Mouse (Mus musculus) MEL (cell line): ENCODE data around the gene Bbs9. TPM values are rescaled to one million over a fixed set of nuclear protein-coding genes. Genes with fewer than 3 reads are reported as not detected.

Experiments
- DNase-seq: peaks from one replicate; pipeline ENCODE4 v3.0.0; 2011; ENCODE audit warnings: low read depth, low spot score
- H3K27ac ChIP-seq: 2 replicates; pipeline ENCODE4 v1.5.1; 2012; ENCODE audit warnings: low read depth, mild to moderate bottlenecking, control low read depth, low read length, moderate library complexity; ENCODE audit not compliant: control insufficient read depth
- H3K27me3 ChIP-seq, 2 experiments: fragments of 150-350 bp in 1 of 2; sonication (generic) in 1 of 2; 2 replicates each; pipeline ENCODE4 v1.6.1; 2012; ENCODE audit warnings: low read length in 2 of 2, mild to moderate bottlenecking in 2 of 2, improper control_type of control experiment in 1 of 2, moderate library complexity in 1 of 2; ENCODE audit not compliant: insufficient read depth in 2 of 2, control insufficient read depth in 1 of 2
- H3K36me3 ChIP-seq, 2 experiments: 2 replicates each; pipeline ENCODE4 v1.6.1; 2012 to 2014; ENCODE audit warnings: low read length in 2 of 2, improper control_type of control experiment in 1 of 2, inconsistent platforms in 1 of 2, mild to moderate bottlenecking in 1 of 2; ENCODE audit not compliant: insufficient read depth in 2 of 2, control insufficient read depth in 1 of 2
- H3K4me1 ChIP-seq, 2 experiments: fragments of 150-350 bp in 1 of 2; sonication (generic) in 1 of 2; 2 replicates each; pipeline ENCODE4 v1.6.1; 2012; ENCODE audit warnings: low read length in 2 of 2, improper control_type of control experiment in 1 of 2, mild to moderate bottlenecking in 1 of 2; ENCODE audit not compliant: insufficient read depth in 2 of 2, control insufficient read depth in 1 of 2
- H3K4me3 ChIP-seq, 2 experiments: fragments of 150-350 bp in 1 of 2; sonication (generic) in 1 of 2; 2 replicates each; pipeline ENCODE4 v1.5.1; 2012; ENCODE audit warnings: low read depth in 2 of 2, low read length in 2 of 2, mild to moderate bottlenecking in 2 of 2, moderate library complexity in 2 of 2, control low read depth in 1 of 2, improper control_type of control experiment in 1 of 2; ENCODE audit not compliant: control insufficient read depth in 1 of 2, insufficient read depth in 1 of 2
- H3K79me2 ChIP-seq: 2 replicates; pipeline ENCODE4 v1.6.1; 2012; ENCODE audit warnings: mild to moderate bottlenecking, low read length, moderate library complexity; ENCODE audit not compliant: control insufficient read depth, poor library complexity, insufficient read depth
- H3K9ac ChIP-seq: 2 replicates; pipeline ENCODE4 v1.6.1; 2012; ENCODE audit warnings: low read depth, mild to moderate bottlenecking, control low read depth, low read length, moderate library complexity; ENCODE audit not compliant: control insufficient read depth, poor library complexity, severe bottlenecking
- H3K9me3 ChIP-seq: fragments of 150-350 bp; sonication (generic); replicated peaks from 2 replicates; pipeline ENCODE4 v1.6.1; 2012; ENCODE audit warnings: mild to moderate bottlenecking, low read length, improper control_type of control experiment, moderate library complexity; ENCODE audit not compliant: insufficient read depth
- BHLHE40 ChIP-seq: IDR thresholded peaks from 2 replicates; pipeline ENCODE4 v1.6.1; 2012; ENCODE audit warnings: low read depth, mild to moderate bottlenecking, inconsistent platforms, low read length, improper control_type of control experiment, borderline replicate concordance
- E2F4 ChIP-seq: IDR thresholded peaks from 2 replicates; pipeline ENCODE4 v1.6.1; 2011; ENCODE audit warnings: low read depth, low read length, improper control_type of control experiment, borderline replicate concordance
- HCFC1 ChIP-seq: IDR thresholded peaks from 2 replicates; pipeline ENCODE4 v1.6.1; 2012; ENCODE audit warnings: low read depth, mild to moderate bottlenecking, inconsistent platforms, low read length, improper control_type of control experiment, moderate library complexity
- JUND ChIP-seq: IDR thresholded peaks from 2 replicates; pipeline ENCODE4 v1.6.1; 2011; ENCODE audit warnings: low read depth, mild to moderate bottlenecking, improper control_type of control experiment, low read length
- MAZ ChIP-seq: IDR thresholded peaks from 2 replicates; pipeline ENCODE4 v1.6.1; 2012; ENCODE audit warnings: low read depth, mild to moderate bottlenecking, inconsistent platforms, low read length, improper control_type of control experiment
- MEF2A ChIP-seq: IDR thresholded peaks from 2 replicates; pipeline ENCODE4 v1.6.1; 2014; ENCODE audit warnings: low read depth, mild to moderate bottlenecking, inconsistent platforms, low read length, improper control_type of control experiment; ENCODE audit not compliant: poor library complexity, insufficient replicate concordance, severe bottlenecking; ENCODE audit errors: extremely low read depth
- MYC ChIP-seq: IDR thresholded peaks from 2 replicates; pipeline ENCODE4 v1.6.1; 2011; ENCODE audit warnings: low read depth, mild to moderate bottlenecking, low read length, improper control_type of control experiment, moderate library complexity
- NRF1 ChIP-seq: IDR thresholded peaks from 2 replicates; pipeline ENCODE4 v1.6.1; 2014; ENCODE audit warnings: low read depth, mild to moderate bottlenecking, inconsistent platforms, low read length, improper control_type of control experiment, moderate library complexity; ENCODE audit not compliant: poor library complexity, insufficient read depth, severe bottlenecking
- POLR2AphosphoS2 ChIP-seq: IDR thresholded peaks from 2 replicates; pipeline ENCODE4 v1.6.1; 2011; ENCODE audit warnings: low read length, improper control_type of control experiment
- POLR2AphosphoS5 ChIP-seq: IDR thresholded peaks from 2 replicates; pipeline ENCODE4 v1.6.1; 2012; ENCODE audit warnings: low read depth, borderline replicate concordance, mild to moderate bottlenecking, inconsistent platforms, low read length, moderate library complexity, mixed read lengths
- RAD21 ChIP-seq: IDR thresholded peaks from 2 replicates; pipeline ENCODE4 v1.6.1; 2011; ENCODE audit warnings: mild to moderate bottlenecking, low read depth, low read length, improper control_type of control experiment
- SIN3A ChIP-seq: IDR thresholded peaks from 2 replicates; pipeline ENCODE4 v1.6.1; 2012; ENCODE audit warnings: low read length, improper control_type of control experiment, inconsistent platforms
- TAL1 ChIP-seq: IDR thresholded peaks from 2 replicates; pipeline ENCODE4 v1.6.1; 2012; ENCODE audit warnings: mild to moderate bottlenecking, inconsistent platforms, low read length, moderate library complexity, mixed read lengths
- TBP ChIP-seq: IDR thresholded peaks from 2 replicates; pipeline ENCODE4 v1.8.0; 2011; ENCODE audit warnings: low read depth, low read length, improper control_type of control experiment
- UBTF ChIP-seq: IDR thresholded peaks from 2 replicates; pipeline ENCODE4 v1.6.1; 2012; ENCODE audit warnings: low read depth, mild to moderate bottlenecking, inconsistent platforms, low read length, improper control_type of control experiment, moderate library complexity, borderline replicate concordance; ENCODE audit not compliant: insufficient read depth
- USF1 ChIP-seq: IDR thresholded peaks from 2 replicates; pipeline ENCODE4 v1.6.1; 2014; ENCODE audit warnings: low read depth, mild to moderate bottlenecking, inconsistent platforms, low read length, improper control_type of control experiment, moderate library complexity
- ZC3H11A ChIP-seq: IDR thresholded peaks from 2 replicates; pipeline ENCODE4 v1.6.1; 2012; ENCODE audit warnings: low read depth, mild to moderate bottlenecking, inconsistent platforms, low read length, improper control_type of control experiment
- ZNF384 ChIP-seq: IDR thresholded peaks from 2 replicates; pipeline ENCODE4 v1.6.1; 2012; ENCODE audit warnings: low read depth, mild to moderate bottlenecking, inconsistent platforms, low read length, improper control_type of control experiment
- polyA plus RNA-seq, 2 experiments: library from polyadenylated mRNA; stranded (reverse) in 1 of 2; unstranded in 1 of 2; fragments of >175 nt in 1 of 2; fragments of >200 nt in 1 of 2; gene quantifications; 2 replicates each; pipeline versions ENCODE4 v1.2.1 to v1.2.4; 2012; ENCODE audit warnings: low replicate concordance in 2 of 2, low read depth in 1 of 2; ENCODE audit not compliant: insufficient read length in 2 of 2, insufficient read depth in 1 of 2, missing spikeins in 1 of 2
- total RNA-seq: library from RNA; depleted of rRNA; stranded (reverse); fragments of 300-350 nt; gene quantifications from 2 replicates; pipeline ENCODE4 v1.2.3, GENCODE M21; 2012

The Bbs9 gene
- total and polyA plus RNA-seq, 3 experiments, result 18.5 to 19.5 TPM; not detected in 1

DNA sequence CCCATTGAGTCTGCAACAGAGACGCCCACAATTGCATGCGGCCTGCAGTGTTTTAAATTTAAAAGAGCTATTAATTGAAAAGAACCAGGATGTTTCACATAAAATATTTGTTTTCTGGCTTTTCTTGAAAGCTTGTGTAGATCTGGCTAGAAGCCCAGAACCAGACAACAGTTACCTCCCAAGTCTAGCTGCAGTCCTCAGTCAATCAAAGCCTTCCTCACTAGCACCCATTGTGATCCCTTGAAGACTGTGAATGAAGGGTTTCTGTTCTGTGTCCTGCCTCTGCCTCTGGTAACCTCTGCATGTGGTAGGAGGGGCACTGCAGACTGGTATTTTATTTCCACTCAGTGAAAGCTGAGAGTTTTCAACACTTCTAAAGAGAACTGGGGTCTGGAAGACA, 27.5 kb downstream of the Bbs9 start:
- no peak overlapping the region for H3K27ac ChIP-seq
- H3K9me3 ChIP-seq, result no peaks in the 10 kb centered on the region

DNA sequence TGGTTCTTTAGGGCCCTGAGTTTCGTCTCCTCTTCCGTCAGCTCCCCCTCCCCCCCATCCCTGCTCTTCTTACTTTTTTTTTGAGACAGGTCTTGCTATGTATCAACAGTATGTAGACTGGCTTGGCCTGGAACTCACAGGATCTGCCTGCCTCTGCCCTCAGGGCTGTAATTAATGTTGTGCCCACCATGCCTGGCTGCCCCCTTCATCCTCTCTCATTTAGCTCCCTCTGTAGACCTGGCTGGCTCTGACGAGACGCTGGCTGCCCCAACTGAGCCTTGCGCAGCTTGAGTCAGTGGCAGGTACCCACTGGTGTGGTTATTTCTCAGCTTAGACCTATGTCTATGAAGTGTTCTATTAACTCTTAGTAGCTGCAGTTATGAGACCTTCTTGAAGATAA, 28.1 kb downstream of the Bbs9 start:
- H3K9me3 ChIP-seq, result no peaks in the 10 kb centered on the region
- no peak overlapping the region for H3K27ac ChIP-seq
- TF ChIP-seq UBTF (no peak), E2F4 (no peak), ZNF384 (no peak), POLR2AphosphoS5 (no peak), POLR2AphosphoS2 (no peak), MYC (no peak)
- no peak overlapping the region for H3K4me3 ChIP-seq
- H3K79me2 ChIP-seq, result no peaks in the 10 kb centered on the region
- no peaks in the 10 kb centered on the region for H3K4me1 ChIP-seq
- DNase-seq, result no peak
- no peaks in the 10 kb centered on the region for H3K27me3 ChIP-seq
- H3K36me3 ChIP-seq, result no peaks in the 10 kb centered on the region
- no peak overlapping the region for H3K9ac ChIP-seq

More for the DNA sequence above, 27.5 kb downstream of the Bbs9 start:
- Histone ChIP-seq H3K4me3 (no peak overlapping the region), H3K27me3 (no peaks in the 10 kb centered on the region), H3K36me3 (peaks cover 0 to 1% of the 10 kb centered on the region in 2 experiments; a peak in 2 of 4 replicates), H3K4me1 (0 out of 4 replicates have a peak, but pooled peaks cover 0 to 1% of the 10 kb centered on the region in 2 experiments), H3K9ac (no peak overlapping the region), H3K79me2 (no peaks in the 10 kb centered on the region)
- no peak for DNase-seq
- no peak for TF ChIP-seq MEF2A
- no peak for TF ChIP-seq MAZ
- TF ChIP-seq UBTF, result no peak
- no peak for TF ChIP-seq RAD21
- TF ChIP-seq ZC3H11A, result no peak
- no peak for TF ChIP-seq TAL1
- no peak for TF ChIP-seq JUND
- no peak for TF ChIP-seq NRF1
- TF ChIP-seq SIN3A, result no peak
- TF ChIP-seq TBP, result no peak
- no peak for TF ChIP-seq USF1
- no peak for TF ChIP-seq POLR2AphosphoS2
- no peak for TF ChIP-seq BHLHE40
- TF ChIP-seq MYC, result no peak
- TF ChIP-seq HCFC1, result no peak
